Mouse (Mus musculus): ENCODE results near the gene Wnk1. TPM values are rescaled to one million over a fixed set of nuclear protein-coding genes. Genes with fewer than 3 reads are reported as not detected.
A peak's percentile ranks its signal among the peaks of the same experiment; 100 is the strongest.

Gene Wnk1
- polyA plus RNA-seq, 1 experiment from 2014 or later, result 251 TPM

- TF ChIP-seq CTCF (IDR thresholded peaks at IDR 0.05), result no peak
- CTCF ChIA-PET, result interaction anchor here (0.9 to 1.2 kb wide), 2 partner anchors 141 to 153 kb away, joined by 3 read pairs; no protein-coding TSS in a partner anchor
- no peaks in the 10 kb centered on the region for H3K27me3 ChIP-seq
- in situ Hi-C loops (cut with MboI; ENCODE audit: low pct_unique_long_range_greater_than_20kb), result loop anchor here (5.0 kb wide), 2 partner anchors 72 to 152 kb away; no protein-coding TSS in a partner anchor
- ATAC-seq, result no peak
- no peak for DNase-seq (ENCODE audit: low read depth, low spot score)
- POLR2A ChIA-PET, result no interaction called here
These were observed 2.0 kb upstream of the Wnk1 start for GRCm38 (mm10) chr6:120040557-120040857.

GRCm38 (mm10) chr6:120039668-120040556 lies 1.4 kb upstream of the Wnk1 start:
- TF ChIP-seq CTCF (IDR thresholded peaks at IDR 0.05), result no peak
- peak; percentile 28 for ATAC-seq
- in situ Hi-C loops (cut with MboI; ENCODE audit: low pct_unique_long_range_greater_than_20kb), result loop anchor here (5.0 kb wide), 2 partner anchors 72 to 152 kb away; no protein-coding TSS in a partner anchor

GRCm38 (mm10) chr6:120039256-120039563 lies 738 bp upstream of the Wnk1 start:
- in situ Hi-C loops (cut with MboI; ENCODE audit: low pct_unique_long_range_greater_than_20kb), result no loop called here
- ATAC-seq, result no peak
- ChIA-PET CTCF (interaction anchor here (0.8 to 1.0 kb wide), 3 partner anchors 115 to 572 kb away, joined by 3 read pairs; no protein-coding TSS in a partner anchor), POLR2A (interaction anchor here (2.2 kb wide), 1 partner anchor 86 kb away, joined by 5 read pairs; no protein-coding TSS in a partner anchor)
- no peaks in the 10 kb centered on the region for H3K27me3 ChIP-seq
- TF ChIP-seq CTCF (IDR thresholded peaks at IDR 0.05), result no peak
- DNase-seq (ENCODE audit: low read depth, low spot score), result no peak

More at GRCm38 (mm10) chr6:120039668-120040556, 1.4 kb upstream of the Wnk1 start:
- ChIA-PET CTCF (interaction anchor here (0.7 to 1.2 kb wide), 3 partner anchors 52 to 141 kb away, joined by 3 to 4 read pairs (median 3); no protein-coding TSS in a partner anchor), POLR2A (interaction anchor here (0.6 kb wide), 1 partner anchor 145 kb away, joined by 3 read pairs; no protein-coding TSS in a partner anchor)
- no peaks in the 10 kb centered on the region for H3K27me3 ChIP-seq
- DNase-seq (ENCODE audit: low read depth, low spot score), result peak; percentile 60

GRCm38 (mm10) chr6:120037636-120038365 lies 671 bp downstream of the Wnk1 start:
- POLR2A ChIA-PET, result interaction anchor here (1.0 to 2.2 kb wide), 2 partner anchors 49 to 88 kb away, joined by 3 to 5 read pairs; no protein-coding TSS in a partner anchor
- ATAC-seq (peak; percentile 76), DNase-seq (ENCODE audit: low read depth, low spot score) (no peak)
- TF ChIP-seq CTCF (IDR thresholded peaks at IDR 0.05), result no peak
- H3K27me3 ChIP-seq, result no peaks in the 10 kb centered on the region
- in situ Hi-C loops (cut with MboI; ENCODE audit: low pct_unique_long_range_greater_than_20kb), result no loop called here
- CTCF ChIA-PET, result interaction anchor here (1.5 kb wide), 1 partner anchor 29 kb away, joined by 4 read pairs; no protein-coding TSS in a partner anchor

- DNase-seq (ENCODE audit: low read depth, low spot score) (no peak), ATAC-seq (no peak)
- no peak for TF ChIP-seq CTCF (IDR thresholded peaks at IDR 0.05)
- POLR2A ChIA-PET, result interaction anchor here (0.8 to 2.2 kb wide), 3 partner anchors 49 to 90 kb away, joined by 3 to 5 read pairs (median 4); no protein-coding TSS in a partner anchor
- in situ Hi-C loops (cut with MboI; ENCODE audit: low pct_unique_long_range_greater_than_20kb), result no loop called here
- CTCF ChIA-PET, result interaction anchor here (0.8 to 1.5 kb wide), 3 partner anchors 16 to 160 kb away, joined by 3 to 4 read pairs (median 4); no protein-coding TSS in a partner anchor
- no peaks in the 10 kb centered on the region for H3K27me3 ChIP-seq
These were observed 1.4 kb downstream of the Wnk1 start for GRCm38 (mm10) chr6:120037004-120037635.

- no peak for TF ChIP-seq CTCF (IDR thresholded peaks at IDR 0.05)
- ATAC-seq (no peak), DNase-seq (ENCODE audit: low read depth, low spot score) (no peak)
- POLR2A ChIA-PET, result interaction anchor here (0.6 kb wide), 1 partner anchor 180 kb away, joined by 4 read pairs; no protein-coding TSS in a partner anchor
- CTCF ChIA-PET, result interaction anchor here (1.0 to 2.0 kb wide), 2 partner anchors 16 to 250 kb away, joined by 3 to 7 read pairs; no protein-coding TSS in a partner anchor
- no peaks in the 10 kb centered on the region for H3K27me3 ChIP-seq
- in situ Hi-C loops (cut with MboI; ENCODE audit: low pct_unique_long_range_greater_than_20kb), result no loop called here
These were observed 13.9 kb downstream of the Wnk1 start for GRCm38 (mm10) chr6:120024577-120024976.

GRCm38 (mm10) chr6:120023746-120024145 lies 14.7 kb downstream of the Wnk1 start:
- TF ChIP-seq CTCF (IDR thresholded peaks at IDR 0.05), result no peak
- in situ Hi-C loops (cut with MboI; ENCODE audit: low pct_unique_long_range_greater_than_20kb), result no loop called here
- ChIA-PET CTCF (interaction anchor here (0.9 to 2.0 kb wide), 4 partner anchors 10 to 250 kb away, joined by 3 to 7 read pairs (median 4); no protein-coding TSS in a partner anchor), POLR2A (interaction anchor here (0.6 kb wide), 1 partner anchor 131 kb away, joined by 3 read pairs; no protein-coding TSS in a partner anchor)
- DNase-seq (ENCODE audit: low read depth, low spot score) (no peak), ATAC-seq (no peak)
- no peaks in the 10 kb centered on the region for H3K27me3 ChIP-seq

- no peak for ATAC-seq
- in situ Hi-C loops (cut with MboI; ENCODE audit: low pct_unique_long_range_greater_than_20kb), result no loop called here
- DNase-seq (ENCODE audit: low read depth, low spot score), result no peak
- POLR2A ChIA-PET, result no interaction called here
- CTCF ChIA-PET, result interaction anchor here (1.8 to 3.9 kb wide), 3 partner anchors 11 to 21 kb away, joined by 5 to 14 read pairs (median 11); no protein-coding TSS in a partner anchor
- H3K27me3 ChIP-seq, result no peaks in the 10 kb centered on the region
- no peak for TF ChIP-seq CTCF (IDR thresholded peaks at IDR 0.05)
These were observed 16.4 kb downstream of the Wnk1 start for GRCm38 (mm10) chr6:120022042-120022441.

GRCm38 (mm10) chr6:120019697-120020096 lies 18.8 kb downstream of the Wnk1 start:
- ChIA-PET CTCF (interaction anchor here (1.0 to 3.9 kb wide), 3 partner anchors 9 to 169 kb away, joined by 3 to 14 read pairs (median 11); no protein-coding TSS in a partner anchor), POLR2A (no interaction called here)
- H3K27me3 ChIP-seq, result no peaks in the 10 kb centered on the region
- in situ Hi-C loops (cut with MboI; ENCODE audit: low pct_unique_long_range_greater_than_20kb), result no loop called here
- ATAC-seq (no peak), DNase-seq (ENCODE audit: low read depth, low spot score) (no peak)
- no peak for TF ChIP-seq CTCF (IDR thresholded peaks at IDR 0.05)
